Mouse (Mus musculus) splenic B cell, adult 2 months (primary cell): ENCODE data around the gene Tex33.

Experiments
- DNase-seq: peaks from one replicate; pipeline ENCODE4 v3.0.0-alpha.2; 2011; ENCODE audit warnings: low read depth, low spot score
- H3K27me3 ChIP-seq: 2 replicates; pipeline ENCODE4 v1.6.1; 2012; ENCODE audit warnings: mild to moderate bottlenecking, low read length, moderate library complexity, mixed read lengths; ENCODE audit not compliant: control insufficient read depth, poor library complexity, insufficient read depth, severe bottlenecking
- H3K36me3 ChIP-seq: 2 replicates; pipeline ENCODE4 v1.6.1; 2012; ENCODE audit warnings: mild to moderate bottlenecking, low read length, moderate library complexity, mixed read lengths; ENCODE audit not compliant: control insufficient read depth, poor library complexity, insufficient read depth, severe bottlenecking

Tex33 gene

DNA sequence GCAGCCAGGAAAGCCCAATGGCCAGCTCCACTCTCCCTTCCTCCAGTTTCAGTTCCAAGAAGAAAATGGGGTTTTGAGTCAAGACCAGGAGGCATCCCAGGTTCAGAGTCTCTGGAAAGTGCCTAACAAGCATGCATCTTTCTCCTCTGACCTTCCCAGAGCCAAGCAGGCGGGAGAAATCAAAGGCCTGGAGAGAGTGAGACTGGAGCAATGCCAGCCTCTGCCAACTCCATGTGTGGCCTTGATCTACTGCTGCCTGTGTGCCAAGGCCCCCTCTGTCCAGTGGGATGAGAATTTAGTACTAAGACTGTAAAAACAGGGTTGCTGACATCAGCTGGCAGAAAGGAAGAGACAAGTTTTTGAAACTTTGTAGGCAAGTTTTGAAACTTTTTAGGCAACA lies 8.2 kb upstream of the Tex33 start:
- no peak for DNase-seq
- H3K27me3 ChIP-seq, result no peaks in the 10 kb centered on the region
- H3K36me3 ChIP-seq, result no peaks in the 10 kb centered on the region

DNA sequence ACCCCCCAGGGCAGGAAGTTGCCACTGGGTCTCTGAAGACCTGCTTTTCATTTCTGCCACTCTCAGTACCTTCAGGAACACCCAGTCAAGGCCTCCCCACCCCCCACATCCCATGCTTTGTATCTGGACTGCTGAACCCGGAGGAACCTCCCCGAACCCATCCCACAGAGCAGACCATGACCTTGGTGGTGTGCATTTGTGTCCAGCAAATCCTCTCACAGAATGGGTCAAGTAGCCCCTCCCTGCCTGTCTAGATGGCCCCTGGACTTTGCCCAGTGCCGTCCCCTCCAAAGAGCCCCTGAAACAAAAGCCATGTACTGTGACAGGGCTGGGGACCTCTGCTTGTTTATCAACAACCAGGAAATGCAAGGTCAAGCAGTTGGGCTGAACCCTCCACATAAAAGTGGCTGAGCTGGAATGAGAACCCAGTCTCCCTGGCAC lies 7.6 kb upstream of the Tex33 start:
- DNase-seq, result no peak
- Histone ChIP-seq H3K27me3 (no peaks in the 10 kb centered on the region), H3K36me3 (no peaks in the 10 kb centered on the region)

DNA sequence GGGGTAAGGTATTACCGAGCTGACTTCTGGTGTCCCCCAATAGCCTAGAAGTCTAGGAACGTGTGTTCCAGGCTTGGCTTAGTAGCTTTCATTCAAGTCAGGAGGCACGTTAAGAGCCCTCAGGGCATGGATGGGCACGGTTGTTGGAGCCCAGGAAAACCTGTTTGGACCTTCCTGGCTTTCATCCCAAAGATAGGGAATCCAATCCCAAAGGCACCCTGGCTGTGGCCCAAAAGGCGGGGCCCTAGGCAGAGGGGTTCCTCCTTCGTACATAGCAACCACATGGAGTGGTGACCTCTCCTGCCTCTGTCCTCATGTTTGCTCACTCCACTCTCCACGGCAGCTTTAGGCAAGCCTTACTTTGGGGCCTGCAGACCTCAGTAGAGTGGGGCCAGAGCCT lies 6.7 kb upstream of the Tex33 start:
- no peak for DNase-seq
- H3K36me3 ChIP-seq, result no peaks in the 10 kb centered on the region
- no peaks in the 10 kb centered on the region for H3K27me3 ChIP-seq

DNA sequence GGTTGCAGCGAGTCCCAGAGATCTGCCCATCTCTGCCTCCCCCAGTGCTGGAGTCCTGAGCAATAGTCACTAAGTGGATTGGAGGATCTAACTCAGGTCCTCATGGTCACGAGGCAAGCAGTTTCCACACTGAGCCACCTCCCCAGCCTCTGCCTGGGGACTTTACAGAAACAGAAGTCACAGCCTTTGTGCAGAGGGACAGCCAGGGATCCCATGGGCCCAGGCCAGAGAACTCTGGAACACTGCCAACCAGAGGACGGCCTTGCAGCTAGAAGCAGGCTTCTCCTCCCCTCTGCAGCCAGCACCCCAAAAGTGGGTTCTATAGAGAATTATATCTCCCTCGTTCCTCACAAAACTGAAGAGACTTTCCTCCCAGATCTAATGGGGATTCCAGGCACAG lies 6.2 kb upstream of the Tex33 start:
- no peaks in the 10 kb centered on the region for H3K27me3 ChIP-seq
- no peaks in the 10 kb centered on the region for H3K36me3 ChIP-seq
- no peak for DNase-seq

DNA sequence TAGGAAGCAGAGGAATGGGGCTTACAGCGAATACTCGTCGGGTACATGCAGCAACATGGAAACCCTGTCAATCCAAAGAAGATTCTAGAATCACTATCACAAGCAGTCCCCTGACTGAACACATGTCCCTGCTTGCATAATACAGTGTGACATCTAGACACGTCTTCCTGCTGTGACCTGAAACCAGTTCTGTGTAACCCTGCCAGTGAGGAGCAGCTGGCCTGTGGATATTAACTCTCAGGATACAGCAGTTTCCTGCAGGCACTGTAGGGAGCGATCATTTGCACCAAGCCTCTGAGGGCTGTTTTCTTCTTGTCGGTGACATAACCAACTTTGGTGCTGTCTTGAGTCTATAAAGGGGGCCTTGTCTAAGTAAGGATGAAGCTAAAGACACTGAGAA lies 5.6 kb upstream of the Tex33 start:
- Histone ChIP-seq H3K27me3 (no peaks in the 10 kb centered on the region), H3K36me3 (no peaks in the 10 kb centered on the region)
- DNase-seq, result no peak

DNA sequence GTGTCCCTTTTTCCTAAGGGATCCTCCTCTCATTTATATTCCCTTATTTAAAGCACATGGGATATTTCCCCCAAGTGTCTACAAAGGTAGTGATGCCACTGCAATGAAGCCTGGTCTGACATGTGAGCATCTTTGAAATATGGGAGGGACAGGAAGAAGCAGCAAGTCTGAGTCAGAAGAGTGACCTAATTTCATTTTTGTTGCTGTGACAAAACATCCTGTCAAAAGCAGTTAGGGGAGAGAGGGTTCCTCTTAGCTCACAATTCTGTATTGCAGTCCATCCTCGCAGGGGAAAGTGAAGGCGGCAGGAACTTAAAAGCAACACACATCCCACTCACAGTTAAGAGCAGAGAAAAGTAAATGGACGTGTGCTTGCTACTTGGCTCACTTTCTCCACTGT lies 4.9 kb downstream of the Tex33 start:
- no peak for DNase-seq
- Histone ChIP-seq H3K27me3 (no peaks in the 10 kb centered on the region; the same call in 1 of the 2 replicates), H3K36me3 (no peaks in the 10 kb centered on the region)

DNA sequence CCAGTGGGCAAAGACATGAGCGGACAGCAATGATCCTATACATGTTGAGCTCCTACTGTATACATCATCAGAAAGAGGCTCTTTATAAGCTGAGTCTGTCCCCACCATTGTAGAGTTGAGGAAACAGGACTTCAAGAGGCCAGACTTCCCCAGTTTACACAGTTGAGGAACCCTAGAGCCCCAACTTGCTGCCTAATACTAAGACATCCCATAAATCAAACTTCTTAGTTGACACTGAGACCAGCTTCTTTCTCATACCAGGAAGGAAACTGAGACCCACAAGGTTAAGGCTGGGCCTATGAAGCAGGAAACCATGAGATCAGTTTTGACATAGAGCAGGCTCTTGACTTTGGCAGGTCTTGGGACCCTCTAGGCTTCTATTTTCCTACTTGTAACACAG lies 10.1 kb downstream of the Tex33 start:
- H3K36me3 ChIP-seq, result no peaks in the 10 kb centered on the region
- H3K27me3 ChIP-seq, result no peaks in the 10 kb centered on the region
- DNase-seq, result no peak

DNA sequence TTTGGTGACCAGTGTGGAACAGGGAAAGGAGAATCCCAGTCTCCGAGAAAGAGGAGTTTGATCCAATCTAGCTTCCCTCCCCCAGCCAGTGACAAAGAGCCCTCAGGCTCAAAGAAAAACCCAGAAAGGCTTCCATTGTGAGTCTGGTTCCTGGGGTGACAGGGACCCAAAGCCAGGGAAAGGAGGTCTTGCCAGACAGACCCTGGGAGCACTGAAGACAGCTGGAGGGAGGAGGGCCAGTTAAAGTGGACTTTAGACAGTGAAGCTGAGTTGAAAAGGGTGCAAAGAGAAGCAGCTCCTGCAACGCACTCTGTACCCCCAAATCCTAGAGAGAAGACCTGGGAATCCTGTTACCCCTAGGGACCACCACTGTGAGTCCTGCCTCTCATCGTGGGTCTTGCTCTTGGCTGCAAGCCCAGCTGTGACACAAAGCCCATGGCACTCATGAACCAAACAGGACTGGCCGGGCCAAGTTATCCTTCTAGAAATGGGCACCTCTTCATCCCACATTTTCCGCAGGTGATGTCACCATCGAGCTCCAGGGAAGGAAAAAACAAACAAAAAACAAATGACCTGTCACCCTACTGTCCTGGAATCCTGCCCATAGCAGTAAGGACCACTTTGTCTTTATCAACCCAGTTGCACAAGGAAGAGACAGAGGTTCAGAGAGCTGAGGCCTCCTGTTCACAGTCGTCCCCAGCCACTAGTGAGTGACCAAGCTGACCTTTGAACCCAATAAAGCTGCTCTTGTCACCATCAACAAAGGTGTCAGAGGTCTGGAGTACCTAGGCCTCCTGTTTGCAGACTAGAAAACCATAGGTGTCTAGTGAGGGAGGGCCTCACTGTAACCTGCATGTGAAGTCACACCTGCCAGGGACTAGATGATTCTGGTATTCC lies 11.2 kb downstream of the Tex33 start:
- no peak for DNase-seq
- Histone ChIP-seq H3K36me3 (no peaks in the 10 kb centered on the region), H3K27me3 (no peaks in the 10 kb centered on the region)

DNA sequence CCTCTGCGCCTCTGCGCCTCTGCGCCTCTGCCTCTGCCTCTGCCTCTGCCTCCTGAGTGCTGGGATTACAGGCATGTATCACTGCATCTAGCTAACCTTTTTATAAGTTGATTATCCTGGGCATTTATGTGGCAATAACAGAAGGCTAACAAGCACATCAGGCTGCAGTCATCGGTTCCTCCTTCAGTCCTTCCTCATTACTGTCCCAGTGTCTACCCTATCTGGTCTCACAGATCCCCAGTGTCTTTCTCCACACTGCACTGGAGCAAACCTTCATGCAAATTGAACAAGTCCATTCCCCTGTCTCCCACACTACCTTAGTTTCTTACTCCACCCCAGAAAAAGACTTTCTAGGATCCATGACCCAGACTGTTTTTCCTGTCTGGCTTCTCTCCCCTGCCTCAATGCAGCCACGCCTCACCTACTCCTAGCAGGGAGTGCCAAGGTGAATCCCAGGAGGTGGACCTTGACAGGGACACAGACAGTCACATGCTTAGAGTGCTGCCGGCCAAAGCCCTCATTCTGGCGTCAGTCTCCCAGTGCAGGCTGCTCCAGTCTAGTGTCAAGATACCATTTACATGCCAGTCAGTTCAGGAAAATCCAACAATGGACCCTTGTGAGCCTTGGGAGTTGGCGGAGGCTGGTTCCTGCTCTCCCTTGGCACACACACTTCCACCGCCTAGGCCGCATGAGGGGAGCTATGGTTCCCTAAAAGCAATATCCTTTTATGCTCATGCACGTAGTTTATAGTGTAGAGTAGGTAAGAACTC lies 12.1 kb downstream of the Tex33 start:
- DNase-seq, result no peak
- H3K36me3 ChIP-seq, result no peaks in the 10 kb centered on the region
- H3K27me3 ChIP-seq, result no peaks in the 10 kb centered on the region

DNA sequence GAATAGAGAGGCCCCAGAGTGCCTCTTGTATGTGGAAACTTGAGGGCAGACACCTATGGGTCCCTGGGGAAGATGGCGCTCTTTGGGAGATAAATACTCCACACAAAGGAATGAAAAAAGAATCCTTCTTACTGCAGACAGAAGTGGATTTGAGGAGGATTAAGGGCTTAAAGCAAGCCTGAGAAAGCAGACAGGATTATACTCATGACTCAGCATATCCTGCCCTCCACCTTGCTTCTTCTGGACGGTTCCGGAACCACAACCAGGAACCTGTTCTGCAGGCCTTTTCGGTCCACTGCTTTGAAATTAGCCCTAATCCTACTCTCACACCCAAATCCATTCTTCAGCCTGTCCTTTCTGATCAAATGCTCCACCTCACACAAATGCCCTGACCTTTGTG lies 13.6 kb downstream of the Tex33 start:
- Histone ChIP-seq H3K36me3 (no peaks in the 10 kb centered on the region), H3K27me3 (no peaks in the 10 kb centered on the region)
- DNase-seq, result no peak

DNA sequence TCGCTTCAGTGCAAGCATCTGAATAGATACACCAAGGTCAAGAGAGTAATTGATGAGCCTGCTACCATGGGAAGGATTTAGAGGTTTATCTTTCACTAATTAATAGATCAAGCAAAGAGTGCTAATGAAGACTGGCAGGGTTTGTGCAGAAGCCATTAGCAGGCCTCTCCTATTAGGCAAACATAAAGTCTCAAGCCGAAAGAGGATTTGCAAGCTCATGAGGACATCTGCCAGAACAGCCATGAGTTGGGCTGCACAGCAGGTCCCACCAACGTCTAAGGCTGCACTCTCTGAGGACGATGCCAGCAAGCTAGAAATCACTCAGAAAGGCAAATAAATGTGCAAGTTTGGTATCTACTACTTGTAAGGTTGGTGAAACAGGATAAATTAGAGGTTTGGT lies 15.0 kb downstream of the Tex33 start:
- Histone ChIP-seq H3K36me3 (no peaks in the 10 kb centered on the region), H3K27me3 (no peaks in the 10 kb centered on the region)
- no peak for DNase-seq

DNA sequence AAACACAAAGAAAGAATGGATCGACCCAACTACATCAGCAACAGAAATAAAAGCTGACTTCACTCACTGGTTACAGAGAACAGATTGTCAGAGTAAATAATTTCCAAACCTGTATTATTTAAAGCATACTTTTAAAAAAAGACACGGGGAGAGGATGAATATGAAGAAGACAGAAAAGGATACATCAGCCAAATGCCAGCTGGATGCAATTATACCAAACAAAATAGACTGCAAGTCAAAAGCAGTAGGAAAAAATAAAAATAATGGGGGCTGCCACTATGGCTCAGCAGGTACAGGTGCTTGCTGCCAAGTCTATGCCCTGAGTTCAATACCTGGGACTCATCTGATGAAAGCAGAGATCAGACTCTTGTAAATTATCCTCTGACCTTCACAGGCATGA lies 15.5 kb downstream of the Tex33 start:
- Histone ChIP-seq H3K27me3 (no peaks in the 10 kb centered on the region), H3K36me3 (no peaks in the 10 kb centered on the region)
- DNase-seq, result no peak

DNA sequence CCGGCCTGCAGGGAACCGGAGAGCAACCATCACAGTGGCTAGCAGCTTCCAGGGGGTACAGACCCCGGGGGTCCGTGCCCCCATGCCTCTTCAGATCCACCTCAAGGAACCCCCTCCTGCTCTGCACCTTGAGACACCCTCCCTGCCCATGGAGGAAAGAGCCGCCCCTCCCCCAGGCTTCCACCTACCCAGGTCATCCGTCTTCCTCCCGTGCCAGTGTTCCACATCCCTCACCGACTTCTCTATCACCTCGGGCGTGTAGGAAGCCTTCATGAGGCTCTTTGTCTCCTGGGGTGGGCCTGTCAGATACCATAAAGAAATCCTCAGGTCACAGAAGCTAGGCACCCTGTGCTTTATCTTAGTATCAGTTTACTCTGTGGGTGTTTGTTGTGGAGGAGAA lies 17.2 kb downstream of the Tex33 start:
- Histone ChIP-seq H3K36me3 (no peaks in the 10 kb centered on the region), H3K27me3 (no peaks in the 10 kb centered on the region)
- DNase-seq, result no peak

DNA sequence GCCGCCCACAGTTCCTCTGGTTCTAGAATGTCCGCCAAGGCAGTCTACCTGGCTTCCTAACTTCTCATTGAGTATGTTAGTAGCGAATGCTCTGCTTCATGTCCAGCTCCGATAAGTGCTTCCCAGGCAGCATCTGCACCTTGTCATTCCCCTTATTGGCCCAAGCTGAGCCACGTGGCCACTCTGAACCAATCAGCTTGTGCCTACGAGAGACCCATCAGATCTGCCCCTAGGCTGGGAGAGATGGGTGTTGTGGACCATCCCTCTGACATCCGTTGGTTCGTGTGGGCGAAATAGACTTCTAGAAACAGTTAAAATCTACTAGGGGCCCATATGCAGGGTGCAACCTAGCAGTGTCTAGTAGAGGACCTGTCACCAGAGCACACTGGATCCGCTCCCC lies 17.9 kb downstream of the Tex33 start:
- DNase-seq, result no peak
- Histone ChIP-seq H3K27me3 (no peaks in the 10 kb centered on the region), H3K36me3 (no peaks in the 10 kb centered on the region)

DNA sequence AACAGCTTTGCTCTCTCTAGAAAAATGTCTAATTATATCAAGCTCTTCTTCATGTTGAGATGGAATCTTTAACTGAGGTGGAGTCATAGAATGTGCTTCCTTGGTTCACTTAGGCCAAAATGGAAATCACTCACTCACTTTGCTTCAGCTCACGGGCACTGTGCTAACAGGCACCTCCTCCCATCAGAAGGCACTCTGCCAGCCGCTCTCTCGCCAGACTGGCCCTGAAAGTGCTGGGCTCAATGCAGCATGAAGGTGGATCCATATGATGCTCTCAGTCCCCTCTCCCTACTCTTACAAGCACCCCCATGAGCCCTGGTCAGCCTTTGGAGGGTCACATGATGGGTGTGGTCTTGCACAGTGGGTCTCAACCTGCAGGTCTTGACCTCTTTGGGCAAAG lies 21.5 kb downstream of the Tex33 start:
- no peak for DNase-seq
- Histone ChIP-seq H3K27me3 (no peaks in the 10 kb centered on the region), H3K36me3 (no peaks in the 10 kb centered on the region)
